Mouse (Mus musculus): ENCODE results near the gene Taok1.
A peak's percentile ranks its signal among the peaks of the same experiment; 100 is the strongest.

The Taok1 gene

DNA sequence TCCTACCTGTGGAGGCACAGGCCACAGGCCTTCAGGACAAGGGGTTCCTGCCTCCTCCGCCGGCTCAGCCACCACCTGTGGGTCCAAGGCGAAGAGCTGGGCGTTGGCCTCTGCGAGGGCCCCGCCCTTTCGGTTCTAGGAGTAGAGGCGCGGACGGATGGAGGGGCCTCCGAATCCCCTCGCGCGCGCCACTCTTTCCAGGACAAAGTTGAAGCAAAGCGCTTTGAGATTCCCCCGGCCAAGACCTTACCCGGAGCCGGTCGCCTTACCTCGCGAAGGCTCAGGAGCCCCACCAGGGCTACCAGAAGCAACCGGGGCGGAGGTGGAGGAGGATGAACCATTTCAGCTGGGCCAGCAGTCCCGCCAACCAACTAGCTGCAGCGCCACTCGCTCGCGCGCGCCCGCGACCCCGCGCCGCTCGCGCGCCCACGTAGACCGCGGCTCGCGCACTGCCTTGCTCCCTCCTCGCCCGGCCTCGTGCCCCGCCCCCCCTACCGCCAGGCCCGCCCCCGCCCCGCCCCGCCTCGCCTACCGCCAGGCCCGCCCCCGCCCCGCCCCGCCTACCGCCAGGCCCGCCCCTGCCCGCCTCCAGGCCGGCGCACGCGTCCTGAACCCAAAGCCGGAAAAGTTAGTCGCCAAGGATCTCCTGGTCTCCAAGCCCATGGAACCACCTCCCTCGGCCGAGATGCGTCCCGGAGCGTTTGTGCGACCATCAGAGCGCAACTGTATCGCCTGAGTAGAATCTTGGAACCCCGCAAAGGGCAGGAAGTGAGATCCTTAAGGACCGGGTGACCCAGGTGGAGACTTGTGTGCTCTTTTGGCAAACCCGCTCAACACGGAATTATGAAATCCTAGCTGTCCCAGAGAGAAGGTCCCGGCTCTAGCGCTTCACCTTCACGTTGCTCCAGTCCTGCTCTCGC, 94.5 kb downstream of the Taok1 start:
- 0 out of 2 replicates have a peak, but pooled peaks have one; percentile 36 for ATAC-seq (ENCODE audit: insufficient number of reproducible peaks, low FRiP score, low TSS enrichment)

DNA sequence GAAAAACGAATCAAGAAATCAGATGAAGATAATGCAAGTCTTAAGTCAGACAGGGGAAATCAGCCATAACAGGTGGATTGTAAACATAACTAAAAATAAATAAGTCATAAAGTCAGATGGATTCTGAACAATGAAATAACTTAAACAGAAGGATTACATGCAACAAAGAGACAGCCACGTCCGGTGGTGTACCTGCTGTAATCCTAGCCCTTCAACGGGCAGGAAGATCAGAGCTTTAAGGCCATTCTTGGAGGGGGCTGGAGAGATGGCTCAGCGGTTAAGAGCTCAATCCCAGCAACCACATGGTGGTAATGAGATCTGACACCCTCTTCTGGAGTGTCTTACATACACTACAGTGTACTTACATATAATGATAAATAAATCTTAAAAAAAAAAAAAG, 96.3 kb downstream of the Taok1 start:
- ATAC-seq (ENCODE audit: insufficient number of reproducible peaks, low FRiP score, low TSS enrichment), result no peak

DNA sequence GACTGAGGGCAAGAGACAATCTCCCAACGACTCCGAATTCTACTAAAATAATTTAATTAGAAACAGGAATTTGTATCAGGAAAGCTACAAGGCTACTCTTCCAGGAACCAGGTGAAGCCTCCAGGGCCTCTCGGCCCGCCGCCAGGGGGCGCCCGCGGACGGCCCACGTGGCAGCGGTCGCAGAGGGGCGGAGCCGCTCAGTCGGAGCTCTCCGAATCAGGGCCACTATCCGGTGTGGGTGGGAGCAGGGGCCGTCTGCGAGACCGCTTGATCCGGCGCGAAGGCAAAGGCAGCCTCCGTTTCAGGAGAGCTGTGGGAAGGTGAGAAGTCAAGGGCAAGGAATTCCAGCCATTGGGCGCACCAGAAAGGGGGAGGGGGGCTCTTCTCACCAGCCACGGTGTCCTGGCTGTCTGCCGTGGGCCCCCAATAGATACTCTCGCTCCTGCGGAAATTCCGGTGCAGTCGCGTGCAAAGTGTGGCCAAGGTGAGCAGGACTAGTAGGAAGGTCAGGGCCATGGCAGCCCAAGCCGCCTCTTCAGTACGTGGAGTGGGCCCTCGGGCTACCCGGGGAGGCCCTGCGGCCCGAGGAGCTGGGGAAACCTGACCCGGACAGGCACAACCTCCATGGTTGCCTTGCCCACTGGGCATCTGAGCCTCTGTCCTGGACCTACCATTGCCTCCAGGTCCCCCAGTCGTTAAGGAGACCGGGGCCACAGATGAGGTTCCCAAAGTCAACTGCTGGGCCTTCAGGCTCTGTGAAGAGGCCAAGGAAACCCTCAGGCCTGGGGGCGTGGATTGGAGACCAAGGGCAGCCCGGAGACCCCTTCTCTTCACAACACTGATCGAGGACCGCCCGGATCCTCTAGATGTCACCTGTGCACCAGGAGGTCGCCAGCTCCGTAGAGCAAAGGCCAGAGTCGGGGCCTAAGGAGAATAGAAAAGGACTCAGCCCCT, 99.3 kb downstream of the Taok1 start:
- ATAC-seq (ENCODE audit: insufficient number of reproducible peaks, low FRiP score, low TSS enrichment), result 0 out of 2 replicates have a peak, but pooled peaks have one; percentile 9

DNA sequence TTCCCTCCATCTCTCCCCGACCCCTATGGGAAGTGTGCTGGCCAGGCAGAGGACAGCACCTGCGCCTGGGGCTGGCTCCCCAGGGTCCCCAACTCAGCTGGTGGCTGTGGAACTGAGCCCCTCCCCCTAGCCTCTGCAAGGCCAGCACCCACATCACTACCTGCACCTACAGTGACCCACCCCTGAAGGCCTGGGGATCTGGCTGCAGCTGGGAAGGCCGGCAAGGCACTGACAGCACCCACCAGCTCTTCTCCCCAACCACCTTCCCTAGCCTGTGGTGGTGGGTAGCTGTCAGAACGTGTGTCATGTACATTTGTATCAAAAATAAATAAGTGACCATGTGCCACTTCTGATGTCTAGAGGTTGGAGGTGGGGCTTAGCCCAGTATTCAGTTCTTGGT, 100.2 kb downstream of the Taok1 start:
- no peak for ATAC-seq (ENCODE audit: insufficient number of reproducible peaks, low FRiP score, low TSS enrichment)

DNA sequence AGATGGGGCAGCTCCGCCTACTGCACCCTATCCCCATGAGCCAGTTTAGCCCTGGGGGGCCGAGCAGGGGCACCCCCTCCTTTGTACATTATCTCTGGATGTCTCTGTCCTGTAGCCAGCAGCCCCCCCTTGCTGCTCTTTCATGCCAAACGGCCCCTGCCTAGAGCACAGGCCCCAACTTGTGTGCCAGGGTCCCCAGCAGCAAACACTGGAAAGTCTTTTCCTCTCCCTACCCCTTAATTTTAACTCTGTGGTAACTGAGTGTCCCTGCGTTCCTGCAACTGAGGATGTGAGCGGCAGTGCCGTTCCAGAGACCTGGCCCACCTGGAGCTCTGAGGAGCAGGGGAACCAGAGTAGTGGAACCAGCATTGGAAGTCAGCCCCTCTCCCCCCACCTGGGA, 100.7 kb downstream of the Taok1 start:
- no peak for ATAC-seq (ENCODE audit: insufficient number of reproducible peaks, low FRiP score, low TSS enrichment)

DNA sequence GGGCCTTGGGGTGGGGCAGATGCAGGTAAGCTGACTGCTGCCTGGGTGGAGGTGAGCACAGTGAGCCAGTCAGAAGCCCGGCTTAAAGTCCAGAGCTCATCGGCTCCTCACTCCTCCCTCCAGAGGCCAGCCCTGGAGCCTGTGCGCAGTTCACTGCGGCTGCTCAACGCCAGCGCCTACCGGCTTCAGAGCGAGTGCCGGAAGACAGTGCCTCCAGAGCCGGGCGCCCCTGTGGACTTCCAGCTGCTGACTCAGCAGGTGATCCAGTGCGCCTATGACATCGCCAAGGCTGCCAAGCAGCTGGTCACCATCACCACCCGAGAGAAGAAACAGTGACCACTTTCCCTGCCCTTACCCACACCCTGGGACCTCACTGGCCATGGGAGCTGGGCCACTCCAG, 101.3 kb downstream of the Taok1 start:
- no peak for ATAC-seq (ENCODE audit: insufficient number of reproducible peaks, low FRiP score, low TSS enrichment)

DNA sequence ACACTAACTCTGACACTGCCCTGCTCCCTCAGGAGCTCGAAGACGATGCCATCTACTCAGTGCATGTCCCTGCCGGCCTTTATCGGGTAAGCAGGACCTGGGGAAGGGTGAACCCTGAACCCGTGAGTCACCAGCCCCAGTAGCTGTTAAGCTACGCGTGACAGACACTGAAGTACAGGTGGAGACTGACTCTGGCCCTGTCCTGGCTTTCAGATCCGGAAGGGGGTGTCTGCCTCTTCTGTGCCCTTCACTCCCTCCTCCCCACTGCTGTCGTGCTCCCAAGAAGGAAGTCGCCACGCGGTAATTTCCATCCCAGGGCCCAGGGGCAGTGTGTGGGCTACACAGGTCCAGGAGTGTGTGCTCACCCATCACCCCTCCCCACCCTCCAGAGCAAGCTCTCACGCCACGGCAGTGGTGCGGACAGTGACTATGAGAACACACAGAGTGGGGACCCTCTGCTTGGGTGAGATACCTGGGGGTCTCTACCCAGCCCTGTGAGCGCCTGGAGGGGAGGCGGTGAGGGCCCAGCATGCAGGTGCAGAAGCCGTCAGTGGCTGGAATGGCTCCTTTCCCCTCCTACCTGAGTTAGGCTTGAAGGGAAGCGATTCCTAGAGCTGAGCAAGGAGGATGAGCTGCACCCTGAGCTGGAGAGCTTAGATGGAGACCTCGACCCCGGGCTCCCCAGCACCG, 102.2 kb downstream of the Taok1 start:
- no peak for ATAC-seq (ENCODE audit: insufficient number of reproducible peaks, low FRiP score, low TSS enrichment)

DNA sequence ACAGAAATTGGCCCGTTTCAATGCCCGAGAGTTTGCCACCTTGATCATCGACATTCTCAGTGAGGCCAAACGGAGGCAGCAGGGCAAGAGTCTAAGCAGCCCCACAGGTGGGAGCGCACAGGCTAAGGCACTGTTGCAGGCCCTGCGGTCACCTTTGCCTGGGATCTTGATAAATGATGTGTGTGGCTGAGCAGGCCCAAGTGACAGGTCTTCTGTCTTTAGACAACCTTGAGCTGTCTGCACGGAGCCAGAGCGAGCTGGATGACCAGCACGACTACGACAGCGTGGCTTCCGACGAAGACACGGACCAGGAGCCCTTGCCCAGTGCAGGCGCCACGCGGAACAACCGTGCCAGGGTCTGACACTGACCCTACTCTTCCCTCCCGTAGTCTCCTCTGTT, 103.2 kb downstream of the Taok1 start:
- no peak for ATAC-seq (ENCODE audit: insufficient number of reproducible peaks, low FRiP score, low TSS enrichment)

DNA sequence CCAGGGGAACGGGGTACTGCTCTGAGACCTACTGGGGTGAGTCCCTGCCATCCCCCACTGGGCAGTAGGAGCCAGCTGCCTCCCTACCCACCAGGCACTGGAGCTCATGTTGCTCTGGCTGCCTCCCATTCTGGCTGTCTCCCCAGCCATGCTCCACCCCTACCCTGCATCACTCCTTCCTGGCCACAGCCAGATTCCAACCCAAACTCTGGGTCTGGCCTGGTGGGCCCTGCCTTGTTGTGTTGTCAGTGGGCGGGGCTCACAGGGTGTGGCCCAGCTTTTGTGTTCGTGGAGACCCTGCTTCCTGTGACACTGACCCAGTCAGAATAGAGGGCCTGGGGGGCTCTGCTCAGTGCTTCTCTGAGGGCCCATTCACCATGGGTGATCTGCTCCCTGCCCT, 104.1 kb downstream of the Taok1 start:
- no peak for ATAC-seq (ENCODE audit: insufficient number of reproducible peaks, low FRiP score, low TSS enrichment)

DNA sequence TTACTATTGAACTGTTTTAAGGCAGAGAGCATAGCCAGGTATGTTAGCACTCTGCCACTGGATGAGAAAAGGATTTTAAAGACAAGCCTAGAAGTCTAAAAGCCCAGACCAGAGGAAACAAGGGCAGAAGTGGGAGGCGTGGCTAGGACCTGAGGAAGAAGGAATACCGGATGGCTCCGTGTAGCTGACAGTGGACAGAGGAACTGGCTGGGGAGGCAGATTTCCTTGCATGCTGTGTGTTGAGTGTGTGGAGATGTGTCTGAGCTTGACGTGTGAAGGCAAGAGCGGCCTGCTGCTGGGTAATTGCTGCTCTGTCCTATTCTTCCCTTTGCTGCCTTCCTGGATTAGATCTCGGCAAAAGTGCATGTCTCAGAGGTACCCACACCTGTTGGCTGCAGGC, 105.1 kb downstream of the Taok1 start:
- no peak for ATAC-seq (ENCODE audit: insufficient number of reproducible peaks, low FRiP score, low TSS enrichment)

DNA sequence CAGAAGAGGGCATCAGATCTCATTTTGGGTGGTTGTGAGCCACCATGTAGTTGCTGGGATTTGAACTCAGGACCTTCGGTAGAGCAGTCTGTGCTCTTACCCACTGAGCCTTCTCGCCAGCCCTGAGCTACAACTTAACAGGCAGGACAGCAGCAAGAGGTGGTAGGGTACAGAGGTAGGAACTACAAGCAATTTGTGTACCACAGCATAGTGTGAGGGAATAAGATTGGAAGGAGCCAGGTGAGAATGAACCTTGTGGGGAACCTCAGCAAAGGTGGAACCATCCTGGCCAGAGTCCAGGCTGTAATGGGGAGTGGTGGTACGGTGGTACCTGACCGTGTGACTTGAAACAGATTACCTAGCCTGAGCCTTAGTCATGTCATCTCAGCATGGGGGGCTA, 105.6 kb downstream of the Taok1 start:
- ATAC-seq (ENCODE audit: insufficient number of reproducible peaks, low FRiP score, low TSS enrichment), result no peak

DNA sequence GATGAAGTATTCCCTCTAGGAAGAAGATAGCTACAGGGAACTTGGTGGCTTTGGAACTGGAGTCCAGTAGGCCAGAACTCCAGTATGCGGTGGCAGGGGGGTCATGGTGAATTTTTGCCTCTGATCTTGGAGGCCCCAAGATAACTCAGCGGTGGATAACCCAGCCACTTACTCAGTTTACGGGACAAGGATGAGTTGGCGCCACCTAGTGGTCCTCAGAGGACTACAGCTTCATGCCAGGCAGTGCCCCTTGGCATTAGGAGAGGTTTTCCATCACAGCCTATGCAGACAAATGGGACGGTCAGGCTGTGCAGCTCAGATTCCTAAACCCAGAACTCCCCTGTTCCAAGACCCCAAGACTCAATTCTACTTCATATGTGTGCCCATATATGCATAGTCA, 106.2 kb downstream of the Taok1 start:
- 0 out of 2 replicates have a peak, but pooled peaks have one; percentile 23 for ATAC-seq (ENCODE audit: insufficient number of reproducible peaks, low FRiP score, low TSS enrichment)

DNA sequence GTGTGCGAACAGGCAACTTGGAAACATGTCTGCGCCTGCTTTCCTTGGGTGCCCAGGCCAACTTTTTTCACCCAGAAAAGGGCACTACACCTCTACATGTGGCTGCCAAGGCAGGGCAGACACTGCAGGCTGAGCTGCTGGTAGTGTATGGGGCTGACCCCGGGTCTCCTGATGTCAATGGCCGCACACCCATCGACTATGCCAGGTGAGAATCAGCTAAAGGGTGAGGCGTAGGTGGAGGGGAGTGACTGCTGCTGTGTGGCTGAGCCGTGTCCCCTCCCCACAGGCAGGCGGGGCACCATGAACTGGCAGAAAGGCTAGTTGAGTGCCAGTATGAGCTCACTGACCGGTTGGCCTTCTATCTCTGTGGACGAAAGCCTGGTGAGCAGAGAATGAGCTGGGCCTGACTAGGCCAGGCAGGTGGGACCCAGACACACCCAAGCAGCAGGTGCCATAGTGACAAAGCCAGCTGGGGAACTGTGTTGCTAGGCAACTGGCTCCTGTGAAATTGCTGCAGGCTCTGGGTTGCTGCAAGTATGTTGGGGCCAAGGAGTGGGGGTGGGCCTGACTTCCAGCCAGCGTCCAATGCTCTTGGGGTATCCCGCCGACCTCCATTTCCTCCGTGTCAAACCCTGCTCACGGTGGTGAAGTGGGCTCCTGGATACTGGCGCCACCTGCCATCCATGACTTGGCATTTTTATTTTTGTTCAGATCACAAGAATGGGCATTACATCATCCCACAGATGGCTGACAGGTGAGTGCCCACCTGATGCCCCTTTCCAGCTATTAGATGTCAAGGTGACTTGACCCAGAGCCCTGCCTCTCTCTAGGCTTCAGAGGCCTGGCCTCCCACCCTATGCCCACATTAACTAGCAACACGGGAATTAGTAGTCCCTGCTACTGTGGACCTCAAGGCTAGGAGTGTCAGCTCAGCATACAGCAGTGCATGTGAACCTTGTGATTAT, 107.0 kb downstream of the Taok1 start:
- ATAC-seq (ENCODE audit: insufficient number of reproducible peaks, low FRiP score, low TSS enrichment), result no peak

DNA sequence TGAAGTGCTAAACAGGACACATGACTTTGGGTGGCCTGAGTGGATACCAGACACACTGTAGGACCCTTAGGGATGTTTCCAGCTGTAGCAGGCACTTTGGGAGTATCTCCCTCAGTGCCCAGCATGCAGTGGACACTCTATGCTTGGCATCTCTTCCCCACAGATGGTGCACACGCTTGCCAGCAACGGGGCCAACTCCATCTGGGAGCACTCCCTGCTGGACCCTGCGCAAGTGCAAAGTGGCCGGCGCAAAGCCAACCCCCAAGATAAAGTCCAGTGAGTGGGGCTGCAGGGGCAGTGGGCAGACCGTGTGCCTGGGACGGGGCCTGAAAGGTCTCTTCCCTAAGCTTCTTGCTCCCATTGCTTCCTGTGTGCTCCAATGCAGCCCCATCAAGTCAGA, 108.3 kb downstream of the Taok1 start:
- peak; percentile 29; the same call in 1 of the 2 replicates for ATAC-seq (ENCODE audit: insufficient number of reproducible peaks, low FRiP score, low TSS enrichment)

DNA sequence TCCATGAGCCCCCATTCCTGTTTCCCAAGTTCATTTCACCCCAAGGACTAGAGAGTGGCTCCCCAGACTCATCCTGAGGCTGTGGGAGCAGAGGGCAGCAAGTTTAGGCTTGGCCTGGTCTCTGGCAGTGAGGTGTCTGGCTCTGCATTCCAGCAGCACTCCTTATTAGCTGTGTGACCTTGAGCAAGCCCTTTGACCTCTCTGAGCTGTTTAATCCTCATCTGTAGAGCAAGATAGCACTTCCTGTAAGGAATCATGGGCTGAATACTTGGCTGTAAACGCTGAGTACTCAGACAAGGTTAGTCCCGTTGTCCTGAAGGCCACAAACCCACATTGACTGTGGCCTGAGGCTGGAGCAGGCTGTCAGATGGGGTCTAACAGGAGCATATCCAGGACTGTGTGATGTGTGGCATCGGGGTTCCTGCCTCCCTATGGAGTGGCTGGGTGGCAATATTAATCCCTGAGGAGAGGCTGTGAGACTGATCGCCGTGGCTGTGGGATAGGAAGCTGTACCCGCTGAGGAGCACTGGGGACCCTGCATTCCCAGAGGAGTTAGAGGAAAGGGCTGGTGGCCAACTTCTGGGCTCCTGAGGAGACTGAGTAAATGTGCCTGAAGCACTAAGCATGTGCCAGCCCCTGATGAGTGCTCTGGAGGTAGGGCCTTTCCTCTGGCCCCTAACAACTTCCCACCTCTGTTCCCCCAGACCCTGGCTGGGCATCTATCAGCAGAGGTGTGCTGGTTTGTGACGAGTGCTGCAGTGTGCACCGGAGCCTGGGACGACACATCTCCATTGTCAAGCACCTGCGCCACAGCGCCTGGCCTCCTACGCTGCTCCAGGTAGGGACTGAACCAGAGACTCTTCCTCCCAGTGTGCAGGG, 109.1 kb downstream of the Taok1 start:
- ATAC-seq (ENCODE audit: insufficient number of reproducible peaks, low FRiP score, low TSS enrichment), result no peak

DNA sequence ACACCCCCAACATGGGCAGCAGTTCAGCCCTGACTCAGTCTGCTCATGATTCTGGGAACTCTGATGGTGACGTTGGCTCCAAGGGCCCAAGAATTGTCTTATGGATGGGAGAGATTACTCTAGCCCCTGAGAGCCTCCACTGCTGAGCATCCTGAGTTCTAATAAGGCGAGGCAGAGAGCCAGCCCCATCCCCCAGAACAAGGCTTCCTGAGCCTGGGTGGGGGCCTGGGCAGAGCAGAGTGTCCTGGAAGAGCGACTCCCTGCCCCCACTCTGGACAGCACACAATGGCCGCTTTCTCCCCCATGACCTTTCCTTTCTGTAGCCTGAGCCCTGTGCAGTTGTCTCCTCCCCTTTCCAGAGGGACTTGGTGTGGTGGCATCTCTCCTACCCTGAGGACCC, 109.8 kb downstream of the Taok1 start:
- ATAC-seq (ENCODE audit: insufficient number of reproducible peaks, low FRiP score, low TSS enrichment), result no peak

DNA sequence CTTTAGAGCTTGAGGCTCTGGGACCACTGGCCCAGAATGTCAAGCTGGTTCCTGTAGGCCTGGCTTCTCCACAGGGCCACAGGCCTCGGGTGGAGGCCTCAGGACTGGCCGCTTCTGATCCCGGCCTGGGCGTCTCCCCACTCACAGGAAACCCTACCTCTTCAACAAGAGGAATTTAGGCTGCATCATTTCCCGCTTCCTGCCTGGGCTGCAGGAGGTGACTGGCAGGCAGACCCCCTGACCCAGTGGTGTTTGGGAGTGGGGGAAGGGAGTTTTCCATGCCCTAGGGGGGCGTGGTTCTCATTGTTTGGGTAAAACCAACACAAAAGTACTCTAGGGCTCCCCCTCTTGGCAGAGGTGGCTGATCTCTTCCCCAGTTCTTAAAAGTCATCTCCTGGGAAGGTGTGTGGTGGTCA, 110.3 kb downstream of the Taok1 start:
- ATAC-seq (ENCODE audit: insufficient number of reproducible peaks, low FRiP score, low TSS enrichment), result no peak

DNA sequence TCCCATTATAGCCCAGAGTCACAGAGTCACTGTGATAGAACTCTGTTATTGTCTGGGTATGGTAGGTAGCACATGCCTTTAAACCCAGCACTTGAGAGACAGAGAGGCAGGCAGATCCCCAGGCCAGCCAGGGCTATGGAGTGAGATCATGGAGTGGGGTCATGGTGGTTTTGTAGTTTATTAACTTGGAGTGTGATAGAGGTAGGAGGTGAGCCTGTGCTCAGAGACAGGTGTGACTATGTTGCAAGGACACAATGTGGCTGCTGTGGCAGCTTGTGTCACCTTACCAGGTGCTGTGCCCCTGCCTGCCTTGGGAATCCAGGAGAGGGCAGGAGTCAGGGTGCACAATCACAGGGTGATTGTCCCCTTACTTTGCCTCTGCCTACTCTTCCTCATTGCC, 112.1 kb downstream of the Taok1 start:
- no peak for ATAC-seq (ENCODE audit: insufficient number of reproducible peaks, low FRiP score, low TSS enrichment)
